ENCODE assay signal across 18 mouse cellular contexts in the genomic region with DNA sequence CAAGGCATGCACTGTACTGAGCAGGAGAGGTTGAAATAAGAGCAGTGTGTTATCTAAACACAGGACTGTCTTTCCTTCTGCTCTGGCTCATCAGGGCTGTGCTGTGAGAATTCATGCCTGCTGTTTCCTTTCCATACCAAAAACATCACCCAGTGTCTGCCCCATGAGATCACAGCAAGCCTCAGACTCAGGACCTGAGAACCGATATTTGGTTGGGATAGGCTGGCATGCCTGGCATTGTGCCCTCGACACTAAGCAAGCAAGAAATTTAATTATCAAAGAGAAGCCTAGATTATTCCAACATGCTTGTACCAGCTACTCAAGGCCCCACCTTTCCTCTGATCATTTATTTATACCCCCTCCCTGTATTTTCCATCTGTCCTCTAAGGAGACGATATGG. TPM values are rescaled to one million over a fixed set of nuclear protein-coding genes. Genes with fewer than 3 reads are reported as not detected.
DNase-seq lines count a peak whose midpoint lies in the region; ATAC-seq lines count a peak whose summit lies in the region.
"Had no signal": no experiment of that assay in that cellular context is flagged by ENCODE, and none has a peak within 500 bp of the region (broad histone marks: within the 10 kb centered on the region; RNA-seq: fewer than 3 reads in every experiment).

No protein-coding gene starts in this region.

- intact Hi-C loops in heart, postnatal 25 days (cut with DNase I), result loop anchor here (5.0 kb wide), 1 partner anchor 63 kb away; no protein-coding TSS in a partner anchor

- H3K9ac ChIP-seq in heart, embryonic 14.5 days (ENCODE audit: low read length), result no peak overlapping the region
- no peak overlapping the region for H3K9ac ChIP-seq in midbrain, embryonic 12.5 days (replicated peaks)
- no peak overlapping the region for H3K9ac ChIP-seq in midbrain, embryonic 16.5 days (ENCODE audit: low read depth, low read length)

- peaks cover 0 to 5% of the 10 kb centered on the region in 2 experiments; a peak in 2 of 4 replicates for H3K4me1 ChIP-seq in heart, embryonic 14.5 days (ENCODE audit: control insufficient read depth in 2 of 2, insufficient read depth in 2 of 2, low read length in 2 of 2)
- peaks cover 14% of the 10 kb centered on the region for H3K4me1 ChIP-seq in midbrain, embryonic 12.5 days
- peaks cover 11% of the 10 kb centered on the region; the same call in 1 of the 2 replicates for H3K4me1 ChIP-seq in midbrain, embryonic 16.5 days (ENCODE audit: control insufficient read depth, insufficient read depth, low read length)
- H3K4me1 ChIP-seq: megakaryocyte, embryonic 14.5 days had no signal

- ATAC-seq in heart, embryonic 14.5 days (ENCODE audit: insufficient number of reproducible peaks, insufficient read depth, low FRiP score, low read depth), result no peak
- ATAC-seq in midbrain, embryonic 12.5 days (ENCODE audit: low FRiP score, low read depth), result no peak
- ATAC-seq in midbrain, embryonic 16.5 days, result no peak
- ATAC-seq: CD4-positive, CD25-positive, alpha-beta regulatory T cell, adult 4 months had no signal

- 61% methylated on average over 3 of the region's 3 CpGs for WGBS in heart, embryonic 14.5 days
- WGBS in midbrain, embryonic 12.5 days, result 85% methylated on average over 3 of the region's 3 CpGs
- WGBS in midbrain, embryonic 16.5 days, result 77% methylated on average over 3 of the region's 3 CpGs

- H3K27ac ChIP-seq in heart, embryonic 14.5 days (replicated peaks in 1 of 2; ENCODE audit: control insufficient read depth in 1 of 2, insufficient read depth in 1 of 2, low read depth in 2 of 2, low read length in 2 of 2), result no peak overlapping the region
- no peak overlapping the region for H3K27ac ChIP-seq in midbrain, embryonic 12.5 days (replicated peaks)
- H3K27ac ChIP-seq in midbrain, embryonic 16.5 days (ENCODE audit: low read length), result no peak overlapping the region
- H3K27ac ChIP-seq: hindbrain, embryonic 14.5 days; stomach, postnatal 0 days had no signal

- peak; percentile 38 to 41 for DNase-seq in cerebellum, postnatal 10 days
- DNase-seq in cerebellum, adult 9-10 months, result no peak
- no peak for DNase-seq in heart, postnatal 25 days (ENCODE audit: low spot score)
- DNase-seq in kidney, postnatal 25 days, result no peak
- no peak for DNase-seq in cerebellum, postnatal 4 days (ENCODE audit: low spot score in 2 of 2)
- DNase-seq: kidney, adult 18-20 months; kidney, postnatal 14 days; layer of hippocampus, adult 9-11 months; lung, postnatal 14 days; thymus, postnatal 14 days had no signal

- H3K9me3 ChIP-seq in heart, embryonic 14.5 days (ENCODE audit: control insufficient read depth, low read length), result no peaks in the 10 kb centered on the region
- H3K9me3 ChIP-seq in midbrain, embryonic 12.5 days, result no peaks in the 10 kb centered on the region
- no peaks in the 10 kb centered on the region for H3K9me3 ChIP-seq in midbrain, embryonic 16.5 days (replicated peaks; ENCODE audit: control insufficient read depth, low read length, poor library complexity, severe bottlenecking)
- H3K9me3 ChIP-seq: G1E had no signal

- H3K27me3 ChIP-seq in heart, embryonic 14.5 days (ENCODE audit: control insufficient read depth, insufficient read depth, low read length), result no peaks in the 10 kb centered on the region
- H3K27me3 ChIP-seq in midbrain, embryonic 12.5 days, result no peaks in the 10 kb centered on the region
- no peaks in the 10 kb centered on the region for H3K27me3 ChIP-seq in midbrain, embryonic 16.5 days (ENCODE audit: control insufficient read depth, insufficient read depth, low read depth, low read length)

- H3K4me2 ChIP-seq in heart, embryonic 14.5 days (ENCODE audit: low read length), result peak overlapping the region; percentile 66; the same call in 1 of the 2 replicates
- peak overlapping the region; percentile 45; the same call in 1 of the 2 replicates for H3K4me2 ChIP-seq in midbrain, embryonic 12.5 days (replicated peaks)
- no peak overlapping the region for H3K4me2 ChIP-seq in midbrain, embryonic 16.5 days (ENCODE audit: low read length)

- H3K4me3 ChIP-seq in heart, embryonic 14.5 days (ENCODE audit: control insufficient read depth in 1 of 2, insufficient read depth in 1 of 2, low read depth in 1 of 2, low read length in 2 of 2), result no peak overlapping the region
- no peak overlapping the region for H3K4me3 ChIP-seq in midbrain, embryonic 12.5 days
- H3K4me3 ChIP-seq in midbrain, embryonic 16.5 days (ENCODE audit: low read depth, low read length), result no peak overlapping the region
- H3K4me3 ChIP-seq: megakaryocyte, embryonic 14.5 days had no signal

- no peaks in the 10 kb centered on the region for H3K36me3 ChIP-seq in heart, embryonic 14.5 days (ENCODE audit: control insufficient read depth, insufficient read depth, low read length)
- 0 out of 2 replicates have a peak, but pooled peaks cover 7% of the 10 kb centered on the region for H3K36me3 ChIP-seq in midbrain, embryonic 12.5 days
- H3K36me3 ChIP-seq in midbrain, embryonic 16.5 days (ENCODE audit: control insufficient read depth, insufficient read depth, low read length), result no peaks in the 10 kb centered on the region
- H3K36me3 ChIP-seq: G1E had no signal

RNA-seq across cellular contexts. Expression of gene Lyrm2, which starts 34.5 kb away (rescaled TPM):
- 137 and 144 TPM in 2 replicates for polyA plus RNA-seq in heart, embryonic 14.5 days (2014; fragmentation: Nextera tagmentation; extraction: Ambion mirVana)
- 10 to 100 TPM; 30.2 to 35.3 TPM for total RNA-seq in heart, postnatal 25 days (2021)
- 175 and 192 TPM in 2 replicates for polyA plus RNA-seq in midbrain, embryonic 12.5 days (2016; fragmentation: Nextera tagmentation; extraction: Ambion mirVana)
- polyA plus RNA-seq in midbrain, embryonic 16.5 days (2015; fragmentation: Nextera tagmentation; extraction: Ambion mirVana), result 106 and 119 TPM in 2 replicates

Comparison
In these comparisons a context has a peak if more than half of its experiments do, and no peak if none do; other contexts are left out.
1. DNase-seq: peak in cerebellum, postnatal 10 days (2 of 2); none in cerebellum, adult 9-10 months (single experiment), heart, postnatal 25 days (single experiment), kidney, postnatal 25 days (0 of 2) and cerebellum, postnatal 4 days (0 of 2).